Mouse (Mus musculus) thymus, adult 2 months (tissue): ENCODE data around the gene Eaf1.

ENCODE experiments used
- CTCF ChIP-seq: fragments of 200-500 bp; IDR thresholded peaks from 2 replicates; pipeline ENCODE4 v1.5.1; 2012; ENCODE audit warnings: mild to moderate bottlenecking, control low read depth, low read length, moderate library complexity, borderline replicate concordance; ENCODE audit not compliant: control insufficient read depth, poor library complexity, insufficient read depth; ENCODE audit errors: extremely low read depth
- POLR2A ChIP-seq: fragments of 200-500 bp; IDR thresholded peaks from 2 replicates; pipeline ENCODE4 v1.6.1; 2012; ENCODE audit warnings: mild to moderate bottlenecking, low read length, control low read depth, moderate library complexity; ENCODE audit not compliant: control insufficient read depth, poor library complexity, insufficient read depth; ENCODE audit errors: extremely low read depth

- TF ChIP-seq POLR2A (no peak), CTCF (no peak)
These were observed 21.6 kb upstream of the Eaf1 start for GRCm38 (mm10) chr14:31472451-31473061.
